Mouse (Mus musculus): ENCODE data around the gene Gm9639.
"Not testable (repeated sequence)": the region's sequence is repeated elsewhere in the genome, so short reads cannot be mapped to it uniquely, and the experiment has no call there.

The Gm9639 gene

GRCm38 (mm10) chr10:77752312-77752711 lies 42.6 kb downstream of the Gm9639 start:
- not testable (repeated sequence) for DNase-seq

- DNase-seq, result not testable (repeated sequence)
Measured at GRCm38 (mm10) chr10:77751254-77751653, 43.6 kb downstream of the Gm9639 start, which contains the start of gene Gm9736. Gm9736 (minus strand) TSS chr10:77751354.

- not testable (repeated sequence) for DNase-seq
Measured at GRCm38 (mm10) chr10:77750686-77751085, 44.2 kb downstream of the Gm9639 start.

Measured in kidney, postnatal 4 days (tissue).